Mouse (Mus musculus) T-cell, adult 66 days (primary cell): Measurements from ENCODE around the gene Htr3b. TPM values are rescaled to one million over a fixed set of nuclear protein-coding genes. Genes with fewer than 3 reads are reported as not detected.

Source experiments
- total RNA-seq, 2 experiments: library from RNA; stranded (reverse); gene quantifications; 3 replicates in 1 of 2; 4 replicates in 1 of 2; pipeline ENCODE4 v1.2.4; 2023

Gene Htr3b
- not detected for total RNA-seq

GRCm38 (mm10) chr9:48964587-48965040 is at the start of gene Htr3b:
Gene Htr3b (minus strand): TSS chr9:48964990.

GRCm38 (mm10) chr9:48984845-48985707 is 20.3 kb upstream of the Htr3b start, which contains the start of gene Usp28:
Gene Usp28 (plus strand): TSS chr9:48985375.

DNA sequence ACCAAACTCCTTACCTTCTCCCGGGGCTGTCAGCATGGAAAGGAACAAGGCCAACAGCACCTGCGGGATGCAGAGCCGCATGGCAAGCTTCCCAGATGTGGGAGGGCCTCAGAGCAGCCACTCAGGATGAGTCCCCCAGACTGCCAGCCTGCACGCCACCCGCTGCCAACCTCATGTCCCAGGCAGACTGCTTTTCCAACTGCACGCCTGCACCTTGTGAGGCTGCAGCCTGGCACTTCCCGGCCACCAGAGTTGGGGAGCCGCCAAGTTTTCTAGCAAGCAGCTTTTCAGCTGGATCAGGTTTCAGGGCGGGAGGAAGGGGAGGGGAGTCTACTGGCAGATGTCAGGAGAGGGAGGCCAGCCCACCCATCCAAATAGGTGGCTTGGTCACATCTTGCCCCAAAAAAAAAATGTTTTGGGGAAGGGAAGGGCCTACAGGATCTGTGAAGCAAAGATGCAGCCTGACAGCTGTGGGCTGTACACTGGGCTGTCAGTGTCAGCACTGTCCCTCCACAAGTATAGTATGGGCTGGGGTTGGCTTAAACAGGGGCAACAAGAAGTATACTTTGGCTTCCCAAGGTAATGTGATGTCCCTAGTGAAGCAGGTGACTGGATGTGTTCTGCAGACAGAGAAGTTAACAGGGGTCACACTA is 53.8 kb downstream of the Htr3b start, which contains the start of gene Htr3a:
Gene Htr3a (minus strand): TSS at position 215 of the 653 bp plus-strand sequence.

Other genes starting within 250 kb of the Htr3b start
- 10 to 100 TPM; 13.2 to 22.0 TPM for gene Zbtb16, start 128.8 kb downstream of the Htr3b start, total RNA-seq
- gene Htr3a, start 53.9 kb downstream of the Htr3b start, total RNA-seq = not detected
- gene Usp28, start 20.4 kb upstream of the Htr3b start, total RNA-seq = 100 to 1,000 TPM; 168 to 198 TPM
- 10 to 100 TPM; 46.8 to 47.6 TPM for gene Zw10, start 90.6 kb upstream of the Htr3b start, total RNA-seq
- not detected for gene Tmprss5, start 116.3 kb upstream of the Htr3b start, total RNA-seq